Mouse (Mus musculus): ENCODE measurements at regions not wholly inside any gene's neighbourhood (a gene's known extent, or its start where the extent isn't known, plus 50 kb on each side); places are given as distances from the start of the nearest gene placed in this dataset.

DNA sequence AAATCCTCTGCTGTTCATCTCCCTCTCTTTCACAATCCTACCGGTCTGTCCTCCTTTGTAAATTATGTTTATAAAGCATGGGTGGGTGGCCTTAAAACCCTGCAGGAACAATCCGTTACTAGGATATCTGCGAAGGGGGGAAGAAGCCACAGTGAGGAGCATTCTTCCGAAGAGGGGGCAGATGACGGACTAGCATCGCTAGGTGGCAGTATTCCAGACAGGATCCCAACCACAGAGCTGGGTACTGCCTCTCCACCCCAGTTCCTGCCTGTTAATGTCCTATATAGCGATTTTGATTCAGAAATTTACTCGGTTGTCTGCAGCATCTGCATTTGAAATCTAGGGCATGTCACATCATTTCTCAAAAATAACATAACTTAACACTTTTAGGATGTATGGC lies 419.9 kb upstream of the Atp2b1 start:
- Histone ChIP-seq H3K4me2 (0 out of 2 replicates have a peak overlapping the region, but pooled peaks have one; percentile 5), H3K4me3 (replicated peaks) (no peak overlapping the region), H3K27ac (replicated peaks) (no peak overlapping the region), H3K9ac (replicated peaks) (no peak overlapping the region), H3K27me3 (replicated peaks) (no peaks in the 10 kb centered on the region), H3K9me3 (replicated peaks) (no peaks in the 10 kb centered on the region), H3K36me3 (no peaks in the 10 kb centered on the region), H3K4me1 (no peaks in the 10 kb centered on the region)
- WGBS = 12% methylated on average over 8 of the region's 8 CpGs
- ATAC-seq (ENCODE audit: low FRiP score) = no peak

DNA sequence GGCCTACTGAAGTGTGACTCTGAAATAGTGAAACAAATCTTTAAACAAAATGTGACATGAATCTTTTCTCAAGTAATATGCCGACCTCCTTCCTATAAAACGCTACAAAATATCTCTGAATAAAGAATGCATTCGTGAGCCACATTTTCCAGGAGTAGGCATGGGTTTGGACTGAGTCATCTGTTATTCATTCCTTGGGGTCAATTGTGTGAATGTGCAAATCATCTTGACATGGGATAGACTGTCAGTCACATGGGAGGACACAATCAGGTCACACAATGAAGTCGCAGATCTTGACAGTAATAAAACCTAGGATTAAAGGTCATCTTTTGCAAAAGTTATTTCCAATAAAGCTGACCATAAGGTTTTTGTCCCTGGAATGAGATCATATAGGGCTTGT lies 418.0 kb upstream of the Atp2b1 start:
- no peak for ATAC-seq (ENCODE audit: low FRiP score)
- no peak overlapping the region for H3K4me2 ChIP-seq
- H3K9ac ChIP-seq (replicated peaks) = no peak overlapping the region
- no peak overlapping the region for H3K4me3 ChIP-seq (replicated peaks)
- no peaks in the 10 kb centered on the region for H3K4me1 ChIP-seq
- no peaks in the 10 kb centered on the region for H3K27me3 ChIP-seq (replicated peaks)
- WGBS = 76% methylated on average over 4 of the region's 4 CpGs
- H3K27ac ChIP-seq (replicated peaks) = no peak overlapping the region
- no peaks in the 10 kb centered on the region for H3K36me3 ChIP-seq
- no peaks in the 10 kb centered on the region for H3K9me3 ChIP-seq (replicated peaks)

DNA sequence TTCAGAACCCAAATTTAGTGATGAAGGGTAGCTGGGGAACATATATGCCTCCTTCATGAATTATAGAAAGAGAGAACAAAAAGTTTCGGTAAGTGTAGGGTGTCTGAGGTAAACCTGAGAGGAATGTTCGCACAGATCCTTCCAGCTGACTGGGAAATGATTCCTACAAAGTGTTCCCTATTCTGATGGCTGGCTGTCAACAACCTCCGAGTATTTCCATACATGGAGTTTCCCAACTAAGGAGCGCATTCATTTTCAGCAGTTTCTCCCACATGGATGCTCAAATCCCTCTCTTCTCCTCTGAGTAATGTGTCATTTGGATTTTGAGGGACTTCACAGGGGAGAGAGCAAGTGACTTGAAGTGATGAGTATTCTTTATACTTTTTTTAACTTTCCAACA lies 413.9 kb upstream of the Atp2b1 start:
- no peak overlapping the region for H3K27ac ChIP-seq (replicated peaks)
- ATAC-seq (ENCODE audit: low FRiP score) = no peak

GRCm38 (mm10) chr10:98501566-98501965 lies 412.6 kb upstream of the Atp2b1 start:
- no peak overlapping the region for H3K4me3 ChIP-seq (replicated peaks)
- no peak overlapping the region for H3K9ac ChIP-seq (replicated peaks)
- no peaks in the 10 kb centered on the region for H3K36me3 ChIP-seq
- H3K27me3 ChIP-seq (replicated peaks) = no peaks in the 10 kb centered on the region
- ATAC-seq (ENCODE audit: low FRiP score) = no peak
- H3K4me2 ChIP-seq = no peak overlapping the region
- H3K27ac ChIP-seq (replicated peaks) = no peak overlapping the region
- 79% methylated on average over 5 of the region's 5 CpGs for WGBS
- no peaks in the 10 kb centered on the region for H3K9me3 ChIP-seq (replicated peaks)
- H3K4me1 ChIP-seq = no peaks in the 10 kb centered on the region

More for the DNA sequence above, 413.9 kb upstream of the Atp2b1 start:
- Histone ChIP-seq H3K27me3 (replicated peaks) (no peaks in the 10 kb centered on the region), H3K4me2 (no peak overlapping the region), H3K4me3 (replicated peaks) (no peak overlapping the region), H3K4me1 (no peaks in the 10 kb centered on the region), H3K36me3 (no peaks in the 10 kb centered on the region), H3K9me3 (replicated peaks) (no peaks in the 10 kb centered on the region), H3K9ac (replicated peaks) (no peak overlapping the region)
- WGBS = 94% methylated on average over 4 of the region's 4 CpGs

- Histone ChIP-seq H3K36me3 (no peaks in the 10 kb centered on the region), H3K27ac (replicated peaks) (no peak overlapping the region), H3K9me3 (replicated peaks) (no peaks in the 10 kb centered on the region), H3K4me2 (no peak overlapping the region), H3K27me3 (replicated peaks) (no peaks in the 10 kb centered on the region), H3K4me1 (no peaks in the 10 kb centered on the region), H3K9ac (replicated peaks) (no peak overlapping the region), H3K4me3 (replicated peaks) (no peak overlapping the region)
- no peak for ATAC-seq (ENCODE audit: low FRiP score)
- 92% methylated on average over 3 of the region's 3 CpGs for WGBS
Observed at GRCm38 (mm10) chr10:98504524-98504923, 409.7 kb upstream of the Atp2b1 start.

DNA sequence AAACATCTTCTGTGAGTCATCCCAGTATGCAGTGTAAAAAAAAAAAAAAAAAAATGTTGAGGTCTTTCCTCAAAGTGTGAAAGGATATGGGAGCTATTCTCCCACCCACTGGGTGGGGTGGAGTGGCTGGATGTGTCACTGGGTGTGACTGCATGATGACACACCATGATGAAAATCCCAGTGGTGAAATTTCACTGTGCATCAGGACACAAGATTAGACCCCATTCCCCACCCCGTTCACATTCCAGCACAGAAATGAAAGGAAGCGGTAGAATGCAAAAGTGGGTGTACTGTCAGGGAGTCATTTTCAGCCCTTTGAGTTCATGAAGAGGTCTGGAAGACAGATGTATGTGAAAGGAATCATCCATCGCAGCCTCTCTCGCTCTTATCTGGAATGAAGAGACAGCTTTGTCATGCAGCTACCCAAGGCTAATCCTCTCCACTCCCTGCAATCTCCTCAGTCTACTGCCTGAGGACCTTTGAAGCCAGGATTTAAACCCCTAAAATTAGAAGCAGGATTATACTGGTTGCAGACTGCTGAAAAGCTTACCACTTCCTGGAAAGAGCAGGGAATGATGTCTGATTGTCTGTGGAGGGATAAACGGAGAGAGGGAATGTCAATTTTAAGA lies 405.6 kb upstream of the Atp2b1 start:
- 72% methylated on average over 5 of the region's 5 CpGs for WGBS
- H3K9ac ChIP-seq (replicated peaks) = no peak overlapping the region
- no peak overlapping the region for H3K4me3 ChIP-seq (replicated peaks)
- ATAC-seq (ENCODE audit: low FRiP score) = no peak
- no peaks in the 10 kb centered on the region for H3K4me1 ChIP-seq
- no peaks in the 10 kb centered on the region for H3K9me3 ChIP-seq (replicated peaks)
- H3K27ac ChIP-seq (replicated peaks) = no peak overlapping the region
- no peaks in the 10 kb centered on the region for H3K27me3 ChIP-seq (replicated peaks)
- no peaks in the 10 kb centered on the region for H3K36me3 ChIP-seq
- no peak overlapping the region for H3K4me2 ChIP-seq

DNA sequence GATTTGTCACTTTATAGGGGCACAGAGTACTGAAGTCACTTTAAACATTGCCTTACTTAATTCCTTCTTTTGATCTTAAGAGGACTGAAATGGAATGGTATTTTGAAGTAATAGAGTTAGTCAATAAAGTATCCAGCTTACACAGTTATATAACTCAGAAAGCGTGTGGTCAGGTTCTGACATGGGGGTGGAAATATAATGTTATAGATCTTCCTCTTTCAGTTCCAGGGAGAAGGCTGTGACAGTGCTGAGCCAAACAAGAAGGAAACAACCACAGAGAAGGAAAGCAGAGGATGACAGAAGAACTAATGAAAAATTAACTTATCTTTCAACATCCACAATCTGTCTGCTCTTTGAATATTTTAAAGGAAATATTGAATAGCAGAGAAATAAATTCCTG lies 399.4 kb upstream of the Atp2b1 start:
- Histone ChIP-seq H3K27me3 (replicated peaks) (no peaks in the 10 kb centered on the region), H3K27ac (replicated peaks) (no peak overlapping the region), H3K36me3 (no peaks in the 10 kb centered on the region), H3K4me3 (replicated peaks) (no peak overlapping the region), H3K4me1 (no peaks in the 10 kb centered on the region), H3K9me3 (replicated peaks) (no peaks in the 10 kb centered on the region), H3K4me2 (no peak overlapping the region), H3K9ac (replicated peaks) (no peak overlapping the region)
- 86% methylated on average over 1 of the region's 1 CpGs for WGBS
- no peak for ATAC-seq (ENCODE audit: low FRiP score)

- Histone ChIP-seq H3K9ac (replicated peaks) (no peak overlapping the region), H3K4me2 (no peak overlapping the region), H3K9me3 (replicated peaks) (no peaks in the 10 kb centered on the region), H3K4me3 (replicated peaks) (no peak overlapping the region), H3K4me1 (no peaks in the 10 kb centered on the region), H3K27me3 (replicated peaks) (no peaks in the 10 kb centered on the region), H3K36me3 (no peaks in the 10 kb centered on the region), H3K27ac (replicated peaks) (no peak overlapping the region)
- ATAC-seq (ENCODE audit: low FRiP score) = no peak
- 88% methylated on average over 2 of the region's 2 CpGs for WGBS
Observed at GRCm38 (mm10) chr10:98517609-98518008, 396.6 kb upstream of the Atp2b1 start.

DNA sequence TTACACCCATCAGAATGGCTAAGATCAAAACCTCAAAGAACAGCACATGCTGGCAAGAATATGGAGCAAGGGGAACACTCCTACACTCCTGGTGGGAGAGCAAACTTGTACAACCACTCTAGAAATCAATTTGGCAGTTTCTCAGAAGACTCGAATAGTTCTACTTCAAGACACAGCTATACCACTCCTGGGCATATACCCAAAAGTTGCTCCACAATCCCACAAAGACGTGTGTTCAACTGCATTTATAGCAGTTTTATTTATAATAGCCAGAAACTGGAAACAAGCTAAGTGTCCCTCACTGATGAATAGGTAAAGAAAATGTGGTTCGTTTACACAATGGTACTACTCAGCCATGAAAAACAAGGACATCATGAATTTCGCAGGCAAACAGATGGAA lies 384.6 kb upstream of the Atp2b1 start:
- H3K27me3 ChIP-seq (replicated peaks) = no peaks in the 10 kb centered on the region
- no peaks in the 10 kb centered on the region for H3K4me1 ChIP-seq
- H3K36me3 ChIP-seq = no peaks in the 10 kb centered on the region
- ATAC-seq (ENCODE audit: low FRiP score) = no peak
- H3K9ac ChIP-seq (replicated peaks) = no peak overlapping the region
- no peak overlapping the region for H3K4me2 ChIP-seq
- H3K4me3 ChIP-seq (replicated peaks) = no peak overlapping the region
- 75% methylated on average over 4 of the region's 4 CpGs for WGBS
- no peaks in the 10 kb centered on the region for H3K9me3 ChIP-seq (replicated peaks)
- H3K27ac ChIP-seq (replicated peaks) = no peak overlapping the region

GRCm38 (mm10) chr10:98531425-98531824 lies 382.8 kb upstream of the Atp2b1 start:
- Histone ChIP-seq H3K27ac (replicated peaks) (no peak overlapping the region), H3K36me3 (no peaks in the 10 kb centered on the region), H3K9me3 (replicated peaks) (no peaks in the 10 kb centered on the region), H3K4me2 (no peak overlapping the region), H3K4me1 (no peaks in the 10 kb centered on the region), H3K4me3 (replicated peaks) (no peak overlapping the region), H3K27me3 (replicated peaks) (no peaks in the 10 kb centered on the region), H3K9ac (replicated peaks) (no peak overlapping the region)
- no peak for ATAC-seq (ENCODE audit: low FRiP score)
- WGBS = 89% methylated on average over 4 of the region's 4 CpGs

DNA sequence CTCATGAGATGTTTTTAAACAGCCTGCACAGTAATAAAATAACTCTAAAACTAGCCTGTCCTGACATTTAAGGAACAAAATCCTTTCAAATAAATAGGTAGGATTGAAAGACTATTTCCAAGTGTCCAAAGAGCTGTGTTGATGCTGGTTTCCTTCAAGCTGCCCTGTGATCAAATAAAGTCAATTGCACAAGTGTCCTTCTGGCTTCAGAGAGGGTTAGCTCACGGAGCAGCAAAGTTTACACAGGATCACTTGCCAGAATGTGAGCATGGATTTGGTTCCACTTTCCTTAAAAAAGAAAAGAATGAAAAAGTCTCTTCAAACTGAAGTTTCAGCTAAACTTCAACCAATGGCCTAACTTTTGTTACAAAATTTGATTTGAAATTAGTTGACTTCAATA lies 375.5 kb upstream of the Atp2b1 start:
- no peak overlapping the region for H3K27ac ChIP-seq (replicated peaks)
- WGBS = 81% methylated on average over 1 of the region's 1 CpGs
- H3K27me3 ChIP-seq (replicated peaks) = no peaks in the 10 kb centered on the region
- peaks cover 6% of the 10 kb centered on the region for H3K4me1 ChIP-seq
- H3K9me3 ChIP-seq (replicated peaks) = no peaks in the 10 kb centered on the region
- no peaks in the 10 kb centered on the region for H3K36me3 ChIP-seq
- no peak overlapping the region for H3K4me2 ChIP-seq
- no peak overlapping the region for H3K4me3 ChIP-seq (replicated peaks)
- no peak overlapping the region for H3K9ac ChIP-seq (replicated peaks)
- no peak for ATAC-seq (ENCODE audit: low FRiP score)

- no peak overlapping the region for H3K9ac ChIP-seq (replicated peaks)
- H3K4me2 ChIP-seq = no peak overlapping the region
- H3K9me3 ChIP-seq (replicated peaks) = no peaks in the 10 kb centered on the region
- H3K27ac ChIP-seq (replicated peaks) = no peak overlapping the region
- no peak overlapping the region for H3K4me3 ChIP-seq (replicated peaks)
- H3K4me1 ChIP-seq = peaks cover 10% of the 10 kb centered on the region
- H3K36me3 ChIP-seq = no peaks in the 10 kb centered on the region
- H3K27me3 ChIP-seq (replicated peaks) = no peaks in the 10 kb centered on the region
- no peak for ATAC-seq (ENCODE audit: low FRiP score)
Observed at GRCm38 (mm10) chr10:98541062-98541461, 373.1 kb upstream of the Atp2b1 start.

- Histone ChIP-seq H3K27ac (replicated peaks) (no peak overlapping the region), H3K4me1 (peaks cover 10% of the 10 kb centered on the region), H3K9ac (replicated peaks) (no peak overlapping the region), H3K4me3 (replicated peaks) (no peak overlapping the region), H3K9me3 (replicated peaks) (no peaks in the 10 kb centered on the region), H3K27me3 (replicated peaks) (no peaks in the 10 kb centered on the region), H3K36me3 (no peaks in the 10 kb centered on the region), H3K4me2 (no peak overlapping the region)
- no peak for ATAC-seq (ENCODE audit: low FRiP score)
- WGBS = 90% methylated on average over 2 of the region's 2 CpGs
Observed at GRCm38 (mm10) chr10:98542072-98542471, 372.1 kb upstream of the Atp2b1 start.

Data from neural tube, embryonic 15.5 days (tissue).